Mouse (Mus musculus) G1E (cell line): ENCODE results near the gene Asap2. TPM values are rescaled to one million over a fixed set of nuclear protein-coding genes. Genes with fewer than 3 reads are reported as not detected.

Experiments used
- ATAC-seq: 2 replicates; pipeline ENCODE4 v1.8.0; 2016; ENCODE audit warnings: mild to moderate bottlenecking; ENCODE audit not compliant: insufficient number of reproducible peaks, poor library complexity, low FRiP score, severe bottlenecking; ENCODE audit errors: extremely low read depth
- DNase-seq: peaks from one replicate; pipeline ENCODE4 v3.0.0; 2012; ENCODE audit warnings: low spot score
- H3K27me3 ChIP-seq: 2 replicates; pipeline ENCODE4 v1.6.1; 2012; ENCODE audit warnings: mild to moderate bottlenecking, low read length, inconsistent platforms; ENCODE audit not compliant: insufficient read depth
- H3K36me3 ChIP-seq: replicated peaks from 2 replicates; pipeline ENCODE3; 2012; ENCODE audit warnings: mild to moderate bottlenecking, inconsistent platforms
- H3K4me1 ChIP-seq: 2 replicates; pipeline ENCODE4 v1.6.1; 2012; ENCODE audit warnings: low read depth, low read length, inconsistent platforms, mixed read lengths; ENCODE audit not compliant: insufficient read depth
- H3K4me3 ChIP-seq: 2 replicates; pipeline ENCODE4 v1.5.1; 2012; ENCODE audit warnings: low read depth, mild to moderate bottlenecking, inconsistent platforms, low read length, moderate library complexity, mixed read lengths
- H3K9me3 ChIP-seq: replicated peaks from 2 replicates; pipeline ENCODE4 v1.6.1; 2012; ENCODE audit warnings: inconsistent platforms
- CTCF ChIP-seq: IDR thresholded peaks from 2 replicates; pipeline ENCODE4 v1.5.1; 2012; ENCODE audit warnings: low read depth, low read length, inconsistent platforms, mixed read lengths
- GATA1 ChIP-seq: IDR thresholded peaks from 2 replicates; pipeline ENCODE4 v1.6.1; 2012; ENCODE audit warnings: borderline replicate concordance, low read length, inconsistent platforms, mixed read lengths
- GATA2 ChIP-seq: IDR thresholded peaks from 2 replicates; pipeline ENCODE4 v1.6.1; 2012; ENCODE audit warnings: low read depth, low read length, inconsistent platforms, borderline replicate concordance
- POLR2AphosphoS5 ChIP-seq: IDR thresholded peaks from 2 replicates; pipeline ENCODE4 v1.6.1; 2012; ENCODE audit warnings: low read depth, low read length, inconsistent platforms; ENCODE audit not compliant: insufficient replicate concordance
- TAL1 ChIP-seq: conservative IDR thresholded peaks from 2 replicates; pipeline ENCODE4 v1.6.1; 2012; ENCODE audit warnings: low read depth, low read length, inconsistent platforms, mixed read lengths
- polyA plus RNA-seq: library from polyadenylated mRNA; stranded (reverse); fragments of >175 nt; gene quantifications from 2 replicates; pipeline ENCODE4 v1.2.3, GENCODE M21; 2012
- total RNA-seq, 2 experiments: library from RNA; stranded (forward) in 1 of 2; stranded (reverse) in 1 of 2; fragments of 200-1000 nt in 1 of 2; fragments of >200 nt in 1 of 2; fragmentation: Nextera tagmentation in 1 of 2; gene quantifications; 2 replicates each; pipeline ENCODE4 v1.2.3; 2014 to 2017

The Asap2 gene
- total and polyA plus RNA-seq, 3 experiments, result not detected

GRCm38 (mm10) chr12:21268083-21268616 is 277.9 kb downstream of the Asap2 start:
- H3K27me3 ChIP-seq, result no peaks in the 10 kb centered on the region
- peaks cover 67% of the 10 kb centered on the region for H3K36me3 ChIP-seq
- ATAC-seq (no peak), DNase-seq (no peak)
- H3K4me3 ChIP-seq, result no peak overlapping the region
- peaks cover 5% of the 10 kb centered on the region; the same call in 1 of the 2 replicates for H3K4me1 ChIP-seq
- no peaks in the 10 kb centered on the region for H3K9me3 ChIP-seq
- TF ChIP-seq POLR2AphosphoS5 (no peak), GATA1 (no peak), GATA2 (no peak), TAL1 (no peak), CTCF (no peak)

GRCm38 (mm10) chr12:21274446-21274845 is 284.2 kb downstream of the Asap2 start:
- TF ChIP-seq POLR2AphosphoS5 (no peak), GATA1 (no peak), TAL1 (no peak), CTCF (no peak), GATA2 (no peak)
- H3K9me3 ChIP-seq, result no peaks in the 10 kb centered on the region
- H3K27me3 ChIP-seq, result no peaks in the 10 kb centered on the region
- H3K4me1 ChIP-seq, result no peaks in the 10 kb centered on the region
- H3K36me3 ChIP-seq, result peaks cover 81% of the 10 kb centered on the region
- DNase-seq (no peak), ATAC-seq (no peak)
- H3K4me3 ChIP-seq, result no peak overlapping the region

- no peak overlapping the region for H3K4me3 ChIP-seq
- no peaks in the 10 kb centered on the region for H3K9me3 ChIP-seq
- H3K4me1 ChIP-seq, result no peaks in the 10 kb centered on the region
- TF ChIP-seq GATA2 (no peak), CTCF (no peak), TAL1 (no peak), POLR2AphosphoS5 (no peak), GATA1 (no peak)
- no peak for ATAC-seq
- H3K36me3 ChIP-seq, result peaks cover 63% of the 10 kb centered on the region
- no peak for DNase-seq
- H3K27me3 ChIP-seq, result no peaks in the 10 kb centered on the region
Measured at GRCm38 (mm10) chr12:21277352-21277864, 287.1 kb downstream of the Asap2 start.

- DNase-seq, result no peak
- TF ChIP-seq GATA2 (no peak), POLR2AphosphoS5 (no peak), GATA1 (no peak)
- Histone ChIP-seq H3K36me3 (peaks cover 43% of the 10 kb centered on the region), H3K9me3 (no peaks in the 10 kb centered on the region), H3K4me1 (peaks cover 39% of the 10 kb centered on the region), H3K27me3 (no peaks in the 10 kb centered on the region), H3K4me3 (peak within 1 kb of the TSS; percentile 90)
- no peak for ATAC-seq
Measured at GRCm38 (mm10) chr12:21284761-21285441, 294.6 kb downstream of the Asap2 start, which contains the start of gene Cpsf3. TSS of gene Cpsf3 (plus strand) at chr12:21285391.

GRCm38 (mm10) chr12:21285508-21286242 is 295.4 kb downstream of the Asap2 start:
- peaks cover 40% of the 10 kb centered on the region for H3K4me1 ChIP-seq
- DNase-seq, result peak; percentile 80
- H3K36me3 ChIP-seq, result peaks cover 46% of the 10 kb centered on the region
- peak; percentile 24 for ATAC-seq
- H3K4me3 ChIP-seq, result peak overlapping the region; percentile 90
- no peak for TF ChIP-seq GATA2
- TF ChIP-seq GATA1, result no peak
- TF ChIP-seq TAL1, result no peak
- TF ChIP-seq POLR2AphosphoS5, result no peak
- no peaks in the 10 kb centered on the region for H3K27me3 ChIP-seq
- no peaks in the 10 kb centered on the region for H3K9me3 ChIP-seq

GRCm38 (mm10) chr12:21286243-21286622 is 296.0 kb downstream of the Asap2 start, which contains the start of gene Itgb1bp1:
TSS of gene Itgb1bp1 (minus strand) at chr12:21286284.
- Histone ChIP-seq H3K4me1 (peaks cover 40% of the 10 kb centered on the region), H3K27me3 (no peaks in the 10 kb centered on the region), H3K9me3 (no peaks in the 10 kb centered on the region), H3K36me3 (peaks cover 49% of the 10 kb centered on the region), H3K4me3 (peak within 1 kb of the TSS; percentile 90)
- ATAC-seq, result peak; percentile 83
- peak; percentile 8 for DNase-seq
- TF ChIP-seq GATA2, result no peak
- no peak for TF ChIP-seq POLR2AphosphoS5
- TF ChIP-seq GATA1, result no peak
- no peak for TF ChIP-seq TAL1
- TF ChIP-seq CTCF, result no peak
